Mouse (Mus musculus) left cerebral cortex, adult 2 months (tissue): Measurements from ENCODE around the gene Cemip2. TPM values are rescaled to one million over a fixed set of nuclear protein-coding genes. Genes with fewer than 3 reads are reported as not detected.

ENCODE experiments used
- DNase-seq, 2 experiments: peaks; one replicate each; pipeline ENCODE4 v3.0.0; 2021 to 2022; ENCODE audit warnings: low spot score in 2 of 2, mixed read lengths in 1 of 2; ENCODE audit errors: extremely low spot score in 1 of 2
- H3K27ac ChIP-seq: fragments of 200-600 bp; 2 replicates; pipeline ENCODE4 v1.8.1; 2022
- H3K4me3 ChIP-seq: fragments of 200-600 bp; 2 replicates; pipeline ENCODE4 v1.8.1; 2022
- CTCF ChIP-seq: fragments of 200-600 bp; IDR thresholded peaks from 2 replicates; pipeline ENCODE4 v1.8.1; 2022; ENCODE audit warnings: antibody characterized with exemption, mild to moderate bottlenecking, moderate library complexity
- intact Hi-C: fragments of 180-260 bp; cut with DNase I; formaldehyde crosslinking; loops from one replicate; pipeline ENCODE4 v1.15.1; 2025
- total RNA-seq, 2 experiments: library from RNA; stranded (reverse); gene quantifications; 2 replicates each; pipeline ENCODE4 v1.2.3; 2021

The Cemip2 gene
- total RNA-seq, 2 experiments from 2014 or later = 15.0 to 15.6 TPM

DNA sequence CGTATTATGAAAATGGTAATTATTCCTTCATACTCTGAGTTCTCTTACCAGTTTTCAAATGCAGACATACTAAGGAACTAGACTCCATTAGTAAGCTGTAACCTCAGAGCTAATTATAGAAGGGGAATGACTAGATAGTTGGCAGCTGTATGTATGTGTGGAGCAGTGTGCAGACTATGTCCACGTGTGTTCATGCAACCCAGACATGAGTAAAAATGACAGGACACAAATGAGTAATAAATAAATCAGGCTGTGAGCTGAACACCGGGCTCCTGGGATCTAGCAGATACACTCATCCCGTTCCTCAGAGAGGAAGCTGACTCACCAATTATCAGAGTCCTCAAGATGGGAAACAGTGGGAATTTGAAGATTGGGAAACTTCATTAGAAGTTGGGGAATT is 42.0 kb downstream of the Cemip2 start:
- Histone ChIP-seq H3K4me3 (no peak overlapping the region), H3K27ac (no peak overlapping the region)
- DNase-seq = no peak
- no peak for TF ChIP-seq CTCF
- intact Hi-C loops = no loop called here

DNA sequence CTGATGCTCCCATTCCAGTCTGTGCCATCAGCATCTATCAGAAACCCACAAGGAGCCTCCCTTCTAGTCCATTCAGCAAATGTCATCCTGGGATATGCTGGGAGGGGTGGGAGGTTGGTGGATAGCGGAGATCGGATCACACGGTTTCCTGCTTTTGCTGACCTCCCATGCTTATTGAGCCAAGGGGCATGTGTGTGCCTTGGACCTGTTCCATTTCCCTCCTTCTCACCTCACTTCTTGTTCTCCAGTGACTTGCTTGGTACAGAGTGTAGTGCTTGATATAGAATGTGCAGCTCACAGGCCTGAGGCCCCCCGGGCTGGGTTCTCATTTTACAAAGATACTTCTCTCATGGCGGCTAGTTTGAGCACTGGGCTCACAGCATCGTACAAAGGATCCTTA is 43.7 kb downstream of the Cemip2 start:
- H3K27ac ChIP-seq = no peak overlapping the region
- no peak overlapping the region for H3K4me3 ChIP-seq
- DNase-seq = no peak
- TF ChIP-seq CTCF = no peak
- intact Hi-C loops = no loop called here

DNA sequence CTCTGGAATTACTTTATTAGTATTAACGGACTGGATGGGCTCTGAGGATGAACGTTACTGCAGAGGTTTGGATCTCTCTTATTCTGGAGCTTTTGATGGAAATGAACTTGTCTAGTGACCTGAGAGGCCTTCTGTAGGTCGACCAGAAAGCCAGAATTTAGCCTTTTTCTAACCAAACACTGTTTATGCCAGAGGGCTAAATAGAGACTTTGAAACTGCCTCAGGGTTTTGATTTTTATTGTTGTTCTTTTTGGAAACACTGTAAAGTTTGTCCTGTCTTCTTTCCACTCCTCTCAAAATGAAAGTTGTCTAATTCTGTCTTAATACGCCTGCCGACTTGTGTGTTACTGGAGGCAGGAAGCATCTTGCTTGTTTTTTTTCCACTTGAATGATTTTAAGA is 46.0 kb downstream of the Cemip2 start:
- no peak overlapping the region for H3K27ac ChIP-seq

DNA sequence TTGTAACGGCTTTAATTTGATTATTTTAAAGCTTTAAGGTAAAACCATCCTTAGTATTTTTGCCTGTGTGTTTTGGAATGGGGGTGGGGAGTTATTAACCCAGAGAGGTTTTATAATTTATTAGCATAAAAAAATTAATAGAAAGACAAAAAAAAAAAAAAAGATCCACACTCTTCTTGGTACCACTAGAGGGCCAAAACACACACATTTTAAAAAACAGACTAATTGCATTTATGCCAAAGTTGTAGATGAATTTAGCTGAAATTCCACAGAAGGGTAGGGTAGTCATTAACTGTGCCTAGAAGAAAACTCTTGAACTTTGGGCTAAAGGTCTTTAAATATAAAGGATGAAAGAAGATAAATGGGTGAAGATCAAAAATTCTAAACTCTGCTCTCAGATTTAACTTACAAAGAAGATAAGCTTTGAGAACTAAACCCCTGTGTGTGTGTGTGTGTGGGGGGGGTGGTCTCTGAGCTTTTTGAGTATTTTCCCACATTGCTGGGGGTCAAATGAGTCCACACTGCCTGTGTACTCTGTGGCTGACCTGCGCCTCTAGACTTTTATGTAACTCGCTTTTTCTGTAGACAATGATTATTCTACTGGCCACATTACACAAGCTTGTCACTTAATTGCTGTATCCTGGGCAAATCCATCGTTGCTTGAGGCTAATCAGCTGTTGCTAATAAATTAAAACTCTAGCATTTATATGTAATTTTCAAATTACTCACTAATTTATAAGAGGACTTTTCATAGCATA is 47.2 kb downstream of the Cemip2 start:
- Histone ChIP-seq H3K4me3 (no peak overlapping the region), H3K27ac (no peak overlapping the region)
- DNase-seq = no peak
- intact Hi-C loops = no loop called here
- TF ChIP-seq CTCF = peak; percentile 51

More for the DNA sequence above, 46.0 kb downstream of the Cemip2 start:
- intact Hi-C loops = no loop called here
- no peak for DNase-seq
- no peak for TF ChIP-seq CTCF
- no peak overlapping the region for H3K4me3 ChIP-seq

DNA sequence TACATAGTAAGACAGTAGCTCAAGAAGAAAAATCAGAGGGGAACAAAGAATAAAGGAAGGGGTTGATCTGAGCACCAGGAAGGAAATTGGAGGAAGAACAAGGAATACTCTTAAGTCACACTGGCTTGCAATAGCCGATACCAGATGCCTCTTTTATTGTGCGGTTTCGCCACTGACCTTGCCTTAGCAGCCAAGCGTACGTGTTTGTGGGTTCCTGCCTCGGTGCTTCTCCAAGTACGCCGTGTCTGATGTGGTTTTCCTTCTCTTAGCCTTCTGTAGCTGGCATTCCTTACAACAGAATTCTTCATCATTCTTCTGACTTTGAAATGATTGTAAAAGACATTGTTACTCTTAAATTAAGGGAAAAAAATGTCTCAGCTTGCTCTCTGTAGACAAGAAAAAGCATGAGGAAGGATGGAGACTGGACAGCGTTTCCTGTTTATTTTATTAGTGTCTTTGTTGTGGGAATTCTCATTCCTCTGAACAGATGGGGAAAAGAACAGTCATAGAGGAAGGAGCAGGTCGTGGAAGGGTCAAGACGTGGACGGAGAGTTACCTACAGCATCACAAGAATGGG is 55.4 kb downstream of the Cemip2 start:
- no peak for DNase-seq
- intact Hi-C loops = no loop called here
- no peak overlapping the region for H3K4me3 ChIP-seq
- TF ChIP-seq CTCF = no peak
- no peak overlapping the region for H3K27ac ChIP-seq

DNA sequence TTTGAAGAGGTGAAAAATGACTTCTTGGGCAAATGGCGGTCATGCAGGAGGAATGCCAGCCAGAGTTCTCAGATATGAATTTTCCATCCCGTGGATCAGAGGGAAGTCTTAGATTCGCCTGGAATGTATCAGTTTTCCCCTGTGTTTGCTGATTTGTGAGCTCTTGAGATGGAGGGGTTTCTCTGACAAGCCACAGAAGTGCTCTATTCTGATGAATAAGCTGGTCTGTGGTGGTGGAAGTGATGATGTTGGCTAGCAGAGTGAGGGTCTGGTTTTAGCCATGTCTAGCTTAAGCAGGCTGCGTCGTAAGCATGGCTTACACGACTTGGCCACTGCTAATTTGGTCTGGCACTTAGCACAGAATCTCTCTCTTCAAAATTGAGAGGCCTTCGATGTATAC is 56.8 kb downstream of the Cemip2 start:
- intact Hi-C loops = no loop called here
- no peak overlapping the region for H3K27ac ChIP-seq
- H3K4me3 ChIP-seq = no peak overlapping the region
- TF ChIP-seq CTCF = no peak
- no peak for DNase-seq

DNA sequence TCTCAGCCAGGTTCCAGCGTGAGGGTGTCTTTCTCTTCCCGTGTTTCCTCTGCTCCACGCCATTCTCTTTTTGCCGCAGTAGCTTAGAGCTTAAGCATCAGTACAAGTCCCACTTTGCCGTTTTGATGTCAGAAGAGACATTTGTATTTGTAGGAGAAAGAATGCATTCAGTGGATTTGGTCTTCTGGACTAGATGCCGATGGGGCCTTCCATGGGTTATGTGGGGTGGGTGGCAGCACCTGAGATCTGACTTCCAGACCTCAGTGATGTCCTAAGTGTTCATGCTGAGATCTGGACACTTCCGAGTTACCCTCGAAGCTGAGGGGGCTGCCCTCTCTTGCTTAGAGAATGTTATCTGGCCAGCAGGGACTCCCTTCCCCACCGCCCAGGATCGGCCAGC is 72.6 kb downstream of the Cemip2 start:
- TF ChIP-seq CTCF = no peak
- DNase-seq = no peak
- intact Hi-C loops = no loop called here

DNA sequence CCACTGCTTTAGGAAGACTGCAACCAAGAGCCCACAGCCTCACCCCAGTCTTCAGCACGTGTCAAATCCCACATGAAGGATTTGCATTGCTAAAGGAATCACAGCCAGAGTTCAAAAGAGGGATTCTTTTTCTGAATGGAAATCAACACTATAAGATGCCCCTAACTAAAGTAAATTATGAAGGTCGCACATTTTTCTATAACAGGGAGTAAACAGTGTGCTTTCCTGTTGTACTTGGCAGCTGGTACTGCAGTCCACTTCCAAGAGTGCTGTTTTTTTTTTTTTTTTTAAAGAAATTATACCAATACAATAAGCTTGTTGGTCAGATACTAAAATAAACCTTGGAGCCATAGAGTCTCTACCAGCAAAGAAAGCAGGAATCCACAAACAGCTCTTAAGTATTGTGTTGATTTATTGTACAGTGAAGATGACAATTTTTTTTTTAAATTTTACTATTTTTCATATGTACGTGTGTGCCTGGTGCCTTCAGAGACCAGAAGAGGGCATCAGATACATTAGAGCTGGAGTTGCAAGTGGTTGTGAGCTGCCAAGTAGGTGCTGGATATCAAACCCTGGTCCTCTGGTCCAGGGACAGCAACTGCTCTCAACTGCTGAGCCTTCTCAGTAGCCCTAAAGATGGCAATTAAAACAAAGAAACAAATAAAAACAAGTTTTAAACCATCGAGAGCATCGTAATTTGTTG is 76.5 kb downstream of the Cemip2 start:
- no peak overlapping the region for H3K4me3 ChIP-seq
- no peak overlapping the region for H3K27ac ChIP-seq
- TF ChIP-seq CTCF = no peak; the same call in 1 of the 2 replicates
- no peak for DNase-seq
- intact Hi-C loops = no loop called here

More for the DNA sequence above, 72.6 kb downstream of the Cemip2 start:
- H3K4me3 ChIP-seq = no peak overlapping the region
- no peak overlapping the region for H3K27ac ChIP-seq

DNA sequence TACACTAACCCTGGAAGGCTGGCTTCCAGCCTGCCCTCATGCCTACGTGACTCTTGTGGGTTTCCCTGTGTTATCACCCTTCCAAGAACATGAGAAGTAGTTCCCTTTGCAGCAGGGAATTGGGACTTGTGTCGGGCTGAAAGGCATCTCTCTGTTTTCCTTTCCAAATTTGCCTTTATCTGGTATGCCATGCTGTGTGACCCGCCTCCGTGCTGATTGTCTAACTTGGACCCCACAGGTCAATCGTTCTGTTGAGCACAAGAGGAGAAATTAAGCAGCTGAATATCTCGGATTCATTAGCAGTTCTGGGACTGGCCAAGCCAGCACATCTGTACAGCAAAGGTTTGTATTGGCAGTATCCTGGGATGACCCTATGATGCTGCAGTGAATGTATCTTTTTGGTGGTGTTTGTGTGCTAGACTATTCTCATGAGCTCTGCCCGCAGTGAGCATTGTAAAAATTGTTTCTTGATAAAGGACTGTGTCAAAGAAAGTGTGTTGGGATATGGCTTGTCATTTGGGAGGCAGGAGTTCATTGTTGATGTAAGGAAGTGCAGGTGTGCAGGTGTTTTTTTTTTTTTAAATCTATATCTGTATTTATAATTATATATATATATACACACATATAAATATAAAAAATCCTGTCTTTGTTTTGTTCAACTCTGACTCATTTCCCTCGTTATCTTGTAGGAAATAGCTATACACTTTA is 77.4 kb downstream of the Cemip2 start:
- TF ChIP-seq CTCF = no peak
- intact Hi-C loops = no loop called here
- H3K4me3 ChIP-seq = no peak overlapping the region

DNA sequence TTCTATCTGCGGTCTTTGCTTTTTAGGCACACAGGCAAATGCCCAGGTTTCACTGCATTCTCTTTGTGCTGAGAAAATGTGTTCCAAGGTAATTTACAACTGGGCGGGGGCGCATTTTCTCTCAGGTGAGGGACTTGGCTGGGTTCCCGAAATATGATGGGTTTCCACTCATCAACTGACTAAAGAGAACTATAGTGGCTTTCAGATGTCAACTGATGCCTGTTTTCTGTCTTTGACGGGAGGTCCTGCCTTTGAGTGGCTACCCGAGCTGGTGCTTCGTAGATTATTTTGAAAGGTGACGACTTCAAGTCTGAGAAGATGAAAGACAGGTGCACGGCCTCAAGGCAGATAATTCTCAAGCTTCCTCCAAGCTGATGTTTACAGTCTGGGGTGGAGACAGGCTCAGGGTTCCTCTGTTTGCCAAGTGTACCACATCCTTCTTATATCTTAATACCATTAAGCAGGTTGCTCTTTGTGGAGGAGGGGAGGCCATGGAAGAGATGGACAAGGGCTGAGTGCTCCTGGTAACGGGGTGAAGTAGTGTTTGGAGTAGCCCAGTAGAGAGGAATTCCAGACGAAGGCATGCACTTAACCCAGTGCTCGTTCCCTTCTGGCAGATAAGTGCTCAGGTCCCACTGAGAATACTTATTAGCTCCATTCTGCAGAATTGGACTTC is 80.8 kb downstream of the Cemip2 start:
- Histone ChIP-seq H3K4me3 (no peak overlapping the region), H3K27ac (no peak overlapping the region)
- no peak for DNase-seq
- no peak for TF ChIP-seq CTCF
- intact Hi-C loops = no loop called here

More for the DNA sequence above, 77.4 kb downstream of the Cemip2 start:
- no peak for DNase-seq
- no peak overlapping the region for H3K27ac ChIP-seq

DNA sequence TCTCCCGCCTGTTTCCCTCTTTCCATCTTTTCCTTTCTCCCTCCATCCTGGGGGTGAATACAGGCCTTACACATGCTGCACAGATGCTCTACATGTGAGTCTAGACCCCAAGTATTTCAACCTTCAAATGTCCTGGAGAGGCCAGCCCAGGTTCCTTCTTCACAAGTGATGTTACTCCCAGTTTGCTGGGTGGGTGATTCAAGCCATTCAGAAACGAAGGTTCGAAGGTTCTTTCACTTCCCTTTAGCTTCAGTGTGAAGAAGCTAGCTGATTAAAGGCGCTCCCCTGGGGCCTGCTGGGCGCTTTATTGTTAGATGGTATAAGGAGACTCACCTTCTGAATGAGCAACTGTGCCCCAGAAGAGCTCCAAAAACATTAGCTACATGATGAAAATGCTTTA is 82.0 kb downstream of the Cemip2 start:
- Histone ChIP-seq H3K27ac (no peak overlapping the region), H3K4me3 (no peak overlapping the region)
- no peak for DNase-seq
- intact Hi-C loops = no loop called here
- TF ChIP-seq CTCF = no peak
